Mouse (Mus musculus) heart, adult 2 months (tissue): ENCODE results near the gene Spg21. TPM values are rescaled to one million over a fixed set of nuclear protein-coding genes. Genes with fewer than 3 reads are reported as not detected.

ENCODE experiments used
- DNase-seq, 2 experiments: peaks; one replicate each; pipeline ENCODE4 v3.0.0; 2021
- H3K27ac ChIP-seq: fragments of 200-600 bp; 2 replicates; pipeline ENCODE4 v1.8.1; 2022
- H3K27me3 ChIP-seq: fragments of 200-500 bp; 2 replicates; pipeline ENCODE4 v1.6.1; 2012; ENCODE audit warnings: mild to moderate bottlenecking, low read length, inconsistent platforms, mixed read lengths; ENCODE audit not compliant: control insufficient read depth, insufficient read depth
- H3K36me3 ChIP-seq: fragments of 200-500 bp; 2 replicates; pipeline ENCODE4 v1.6.1; 2012; ENCODE audit warnings: low read length, inconsistent platforms; ENCODE audit not compliant: control insufficient read depth, insufficient read depth
- H3K4me1 ChIP-seq: fragments of 200-500 bp; 2 replicates; pipeline ENCODE4 v1.6.1; 2011; ENCODE audit warnings: low read length; ENCODE audit not compliant: control insufficient read depth, insufficient read depth
- H3K4me3 ChIP-seq: fragments of 200-600 bp; 2 replicates; pipeline ENCODE4 v1.8.1; 2022
- H3K79me2 ChIP-seq: fragments of 200-500 bp; replicated peaks from 2 replicates; pipeline ENCODE4 v1.6.1; 2012; ENCODE audit warnings: mild to moderate bottlenecking, inconsistent platforms, low read length, moderate library complexity, mixed read lengths; ENCODE audit not compliant: control insufficient read depth, insufficient read depth
- H3K9ac ChIP-seq: fragments of 200-500 bp; 2 replicates; pipeline ENCODE4 v1.6.1; 2012; ENCODE audit warnings: low read depth, mild to moderate bottlenecking, control low read depth, inconsistent platforms, low read length, mixed read lengths
- CTCF ChIP-seq: fragments of 200-600 bp; IDR thresholded peaks from 2 replicates; pipeline ENCODE4 v1.8.1; 2022; ENCODE audit warnings: antibody characterized with exemption, mild to moderate bottlenecking, moderate library complexity
- EP300 ChIP-seq: fragments of 200-500 bp; IDR thresholded peaks from 2 replicates; pipeline ENCODE4 v1.6.1; 2011; ENCODE audit warnings: low read depth, low read length, control low read depth; ENCODE audit not compliant: insufficient read depth
- POLR2A ChIP-seq: fragments of 200-500 bp; IDR thresholded peaks from 2 replicates; pipeline ENCODE4 v1.6.1; 2011; ENCODE audit warnings: mild to moderate bottlenecking, low read depth, low read length, control low read depth; ENCODE audit not compliant: insufficient read depth
- WGBS: fragments of 180-500 bp; shearing (Covaris S2); methylation state at CpG from one replicate; pipeline ENCODE4 v1.1.7; 2018; 5-methylcytosine and 5-hydroxymethylcytosine counted together
- intact Hi-C: fragments of 180-260 bp; cut with DNase I; formaldehyde crosslinking; loops from one replicate; pipeline ENCODE4 v1.15.1; 2025
- polyA plus RNA-seq: library from polyadenylated mRNA; depleted of rRNA; stranded (reverse); fragments of >200 nt; gene quantifications from 2 replicates; pipeline ENCODE4 v1.2.3, GENCODE M21; 2012
- total RNA-seq, 2 experiments: library from RNA; stranded (reverse); gene quantifications; 2 replicates each; pipeline ENCODE4 v1.2.3; 2021

Gene Spg21
- total and polyA plus RNA-seq, 3 experiments, result 8.8 to 12.1 (median 11.4) TPM

DNA sequence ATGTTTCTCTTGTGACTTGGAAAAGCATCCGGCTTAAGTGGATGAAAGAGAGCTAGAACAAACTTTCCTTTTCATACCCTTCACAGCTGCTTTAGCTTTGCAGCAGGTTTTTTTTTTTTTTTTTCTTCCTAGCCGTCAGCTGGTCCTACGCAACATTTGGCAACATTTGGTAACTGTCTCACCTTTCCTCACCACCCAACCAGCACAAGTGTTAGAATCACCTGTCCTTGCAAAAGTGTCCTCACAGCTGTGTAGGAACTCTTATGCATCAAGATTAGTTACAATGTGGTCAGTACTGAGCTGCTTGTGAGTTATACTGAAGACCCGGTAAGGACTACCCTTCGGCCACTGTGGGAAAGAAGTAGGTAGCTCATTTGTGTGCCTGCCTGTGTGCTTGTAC is 1.8 kb downstream of the Spg21 start:
- Histone ChIP-seq H3K4me1 (peaks cover 4% of the 10 kb centered on the region), H3K4me3 (no peak overlapping the region), H3K36me3 (no peaks in the 10 kb centered on the region), H3K9ac (no peak overlapping the region), H3K27me3 (no peaks in the 10 kb centered on the region), H3K27ac (no peak overlapping the region), H3K79me2 (no peaks in the 10 kb centered on the region)
- no peak for DNase-seq
- TF ChIP-seq CTCF, result no peak
- no peak for TF ChIP-seq EP300
- no peak for TF ChIP-seq POLR2A
- WGBS, result 82% methylated on average over 5 of the region's 5 CpGs
- intact Hi-C loops, result loop anchor here (5.0 kb wide), 1 partner anchor 120 kb away; the partner anchor contains the start of gene Plekho2

- DNase-seq, result peak; percentile 25 to 40
- no peaks in the 10 kb centered on the region for H3K27me3 ChIP-seq
- intact Hi-C loops, result loop anchor here (5.0 kb wide), 1 partner anchor 118 kb away; the partner anchor contains the start of gene Plekho2
- H3K27ac ChIP-seq, result no peak overlapping the region
- H3K4me3 ChIP-seq, result no peak overlapping the region
- no peaks in the 10 kb centered on the region for H3K79me2 ChIP-seq
- TF ChIP-seq EP300, result no peak
- TF ChIP-seq POLR2A, result no peak
- TF ChIP-seq CTCF, result no peak
- H3K36me3 ChIP-seq, result 0 out of 2 replicates have a peak, but pooled peaks cover 2% of the 10 kb centered on the region
- H3K4me1 ChIP-seq, result peaks cover 8% of the 10 kb centered on the region
- WGBS, result 76% methylated on average over 6 of the region's 6 CpGs
- H3K9ac ChIP-seq, result no peak overlapping the region
Observed at GRCm38 (mm10) chr9:65464161-65464560, 3.4 kb downstream of the Spg21 start.

GRCm38 (mm10) chr9:65465241-65465640 is 4.5 kb downstream of the Spg21 start:
- whole genome bisulfite sequencing, result 96% methylated on average over 2 of the region's 2 CpGs
- intact Hi-C loops, result no loop called here
- Histone ChIP-seq H3K27ac (no peak overlapping the region), H3K36me3 (0 out of 2 replicates have a peak, but pooled peaks cover 2% of the 10 kb centered on the region), H3K9ac (no peak overlapping the region), H3K4me3 (no peak overlapping the region), H3K79me2 (no peaks in the 10 kb centered on the region), H3K27me3 (no peaks in the 10 kb centered on the region), H3K4me1 (peaks cover 8% of the 10 kb centered on the region)
- no peak for TF ChIP-seq EP300
- DNase-seq, result no peak

GRCm38 (mm10) chr9:65467686-65468085 is 6.9 kb downstream of the Spg21 start:
- Histone ChIP-seq H3K9ac (no peak overlapping the region), H3K27me3 (no peaks in the 10 kb centered on the region), H3K27ac (no peak overlapping the region), H3K36me3 (0 out of 2 replicates have a peak, but pooled peaks cover 2% of the 10 kb centered on the region), H3K79me2 (no peaks in the 10 kb centered on the region), H3K4me3 (no peak overlapping the region), H3K4me1 (peaks cover 6% of the 10 kb centered on the region)
- intact Hi-C loops, result no loop called here
- TF ChIP-seq CTCF, result no peak
- no peak for TF ChIP-seq EP300
- no peak for TF ChIP-seq POLR2A
- WGBS, result 37% methylated on average over 11 of the region's 11 CpGs
- no peak for DNase-seq

DNA sequence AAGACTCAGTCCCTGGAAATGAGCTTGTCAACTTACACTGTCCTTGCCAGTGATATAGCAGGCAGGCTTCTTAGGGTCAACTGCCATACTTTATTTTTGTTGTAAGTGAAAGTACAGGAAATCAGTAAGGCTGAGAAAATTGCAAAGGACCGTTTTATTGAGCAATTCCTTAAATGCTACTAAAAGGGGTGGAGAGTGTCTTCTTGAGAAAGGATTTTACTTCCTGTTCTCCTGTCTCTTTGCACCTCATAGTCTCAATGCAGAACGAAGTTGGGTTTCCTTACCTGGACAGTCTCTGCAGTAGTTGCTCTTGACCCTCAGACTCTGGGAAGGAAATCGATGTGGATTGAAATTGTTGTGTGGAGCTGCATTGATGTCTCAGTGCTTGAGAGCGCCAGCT is 12.0 kb downstream of the Spg21 start:
- 81% methylated on average over 4 of the region's 4 CpGs for WGBS
- Histone ChIP-seq H3K4me3 (no peak overlapping the region), H3K79me2 (no peaks in the 10 kb centered on the region), H3K4me1 (peaks cover 2% of the 10 kb centered on the region), H3K36me3 (no peaks in the 10 kb centered on the region), H3K27me3 (no peaks in the 10 kb centered on the region), H3K9ac (no peak overlapping the region), H3K27ac (no peak overlapping the region)
- intact Hi-C loops, result no loop called here
- TF ChIP-seq EP300 (no peak), POLR2A (no peak), CTCF (no peak)
- DNase-seq, result no peak

GRCm38 (mm10) chr9:65479158-65479557 is 18.4 kb downstream of the Spg21 start:
- intact Hi-C loops, result no loop called here
- DNase-seq, result no peak
- Histone ChIP-seq H3K36me3 (no peaks in the 10 kb centered on the region), H3K27me3 (no peaks in the 10 kb centered on the region), H3K4me3 (no peak overlapping the region), H3K4me1 (no peaks in the 10 kb centered on the region), H3K27ac (no peak overlapping the region), H3K9ac (no peak overlapping the region), H3K79me2 (no peaks in the 10 kb centered on the region)
- 87% methylated on average over 8 of the region's 8 CpGs for WGBS
- no peak for TF ChIP-seq EP300
- no peak for TF ChIP-seq POLR2A
- TF ChIP-seq CTCF, result no peak
